Comparison of ENCODE assay signal across 16 mouse cellular contexts in genomic region chr19:56980803-56981202, GRCm38 (mm10). TPM values are rescaled to one million over a fixed set of nuclear protein-coding genes. Genes with fewer than 3 reads are reported as not detected.
DNase-seq lines count a peak whose midpoint lies in the region; ATAC-seq and TF ChIP-seq lines count a peak whose summit lies in the region.
"Had no signal": no experiment of that assay in that cellular context is flagged by ENCODE, and none has a peak within 500 bp of the region (broad histone marks: within the 10 kb centered on the region; RNA-seq: fewer than 3 reads in every experiment).

No protein-coding gene starts in this region.

- no peak overlapping the region for H3K4me2 ChIP-seq in stomach, postnatal 0 days (replicated peaks; ENCODE audit: low read depth)
- no peak overlapping the region for H3K4me2 ChIP-seq in lung, postnatal 0 days (replicated peaks; ENCODE audit: low read depth, low read length)
- H3K4me2 ChIP-seq: liver, embryonic 13.5 days had no signal

- H3K27me3 ChIP-seq in stomach, postnatal 0 days (ENCODE audit: control insufficient read depth, insufficient read depth, low read length), result no peaks in the 10 kb centered on the region
- no peaks in the 10 kb centered on the region for H3K27me3 ChIP-seq in lung, postnatal 0 days (replicated peaks; ENCODE audit: insufficient read depth, low read length)
- H3K27me3 ChIP-seq: CH12.LX; liver, embryonic 13.5 days had no signal

- no peak; the same call in 1 of the 2 replicates for TF ChIP-seq CTCF in stomach, postnatal 0 days (IDR thresholded peaks at IDR 0.05; ENCODE audit: low read depth)
- TF ChIP-seq CTCF in lung, postnatal 0 days (IDR thresholded peaks at IDR 0.05), result no peak

- H3K4me3 ChIP-seq in stomach, postnatal 0 days (ENCODE audit: low read depth, low read length), result no peak overlapping the region
- H3K4me3 ChIP-seq in lung, postnatal 0 days (ENCODE audit: low read depth, low read length), result no peak overlapping the region
- H3K4me3 ChIP-seq: liver, embryonic 13.5 days had no signal

- intact Hi-C loops in left cerebral cortex, postnatal 10 days (cut with DNase I), result no loop called here

- H3K4me1 ChIP-seq in stomach, postnatal 0 days (replicated peaks; ENCODE audit: control insufficient read depth, insufficient read depth), result peaks cover 7% of the 10 kb centered on the region; the same call in 1 of the 2 replicates
- peaks cover 5% of the 10 kb centered on the region; the same call in 1 of the 2 replicates for H3K4me1 ChIP-seq in lung, postnatal 0 days (ENCODE audit: insufficient read depth, low read depth, low read length)

- no peaks in the 10 kb centered on the region for H3K9me3 ChIP-seq in stomach, postnatal 0 days (ENCODE audit: control insufficient read depth, low read length)
- H3K9me3 ChIP-seq in lung, postnatal 0 days (ENCODE audit: low read length), result no peaks in the 10 kb centered on the region
- H3K9me3 ChIP-seq: liver, embryonic 13.5 days had no signal

- peak; percentile 34 to 46 for DNase-seq in frontal cortex, postnatal 36 days (ENCODE audit: low spot score in 2 of 2)
- DNase-seq in frontal cortex, postnatal 10 days (ENCODE audit: low spot score in 2 of 2), result no peak
- peak; percentile 12 to 27 for DNase-seq in left cerebral cortex, adult 18-20 months (ENCODE audit: low spot score in 2 of 2)
- DNase-seq in left cerebral cortex, postnatal 10 days (ENCODE audit: extremely low spot score in 1 of 2, low spot score in 2 of 2), result no peak
- peak; percentile 56 for DNase-seq in fat pad, adult 2 months (ENCODE audit: extremely low read depth, low read depth, low spot score)
- no peak for DNase-seq in stomach, postnatal 0 days (ENCODE audit: low spot score)
- no peak for DNase-seq in lung, postnatal 0 days (ENCODE audit: low spot score)
- DNase-seq: heart, postnatal 4 days; liver, embryonic 13.5 days; lung, postnatal 10 days; thymus, adult 18-20 months had no signal

- ATAC-seq in stomach, postnatal 0 days (ENCODE audit: low FRiP score, low TSS enrichment), result peak; percentile 25
- ATAC-seq in lung, postnatal 0 days, result no peak
- ATAC-seq: activated CD4-positive, CD25-positive, alpha-beta regulatory T cell, adult 4 months; forebrain, embryonic 14.5 days had no signal

- no peaks in the 10 kb centered on the region for H3K36me3 ChIP-seq in stomach, postnatal 0 days (ENCODE audit: control insufficient read depth, insufficient read depth, low read length)
- no peaks in the 10 kb centered on the region for H3K36me3 ChIP-seq in lung, postnatal 0 days (ENCODE audit: insufficient read depth, low read length)
- H3K36me3 ChIP-seq: liver, embryonic 13.5 days had no signal

- TF ChIP-seq EP300 in stomach, postnatal 0 days (optimal IDR thresholded peaks at IDR 0.05), result peak; percentile 54
- no peak for TF ChIP-seq EP300 in lung, postnatal 0 days (IDR thresholded peaks at IDR 0.05)

- H3K9ac ChIP-seq in stomach, postnatal 0 days (ENCODE audit: low read length), result no peak overlapping the region
- H3K9ac ChIP-seq in lung, postnatal 0 days (replicated peaks; ENCODE audit: low read depth), result no peak overlapping the region
- H3K9ac ChIP-seq: liver, embryonic 13.5 days had no signal

- WGBS in stomach, postnatal 0 days, result 69% methylated on average over 2 of the region's 2 CpGs
- WGBS in lung, postnatal 0 days, result 94% methylated on average over 2 of the region's 2 CpGs

- peak overlapping the region; percentile 82 for H3K27ac ChIP-seq in stomach, postnatal 0 days (replicated peaks)
- H3K27ac ChIP-seq in lung, postnatal 0 days (ENCODE audit: low read length), result no peak overlapping the region
- H3K27ac ChIP-seq: liver, embryonic 13.5 days had no signal

RNA-seq across cellular contexts. Expression of gene Afap1l2, which starts 27.2 kb away (rescaled TPM):
- 1 to 10 TPM; 7.5 to 8.0 TPM for total RNA-seq in left cerebral cortex, adult 18-20 months (2021)
- total RNA-seq in left cerebral cortex, postnatal 10 days (2021), result 10 to 100 TPM; 13.2 to 14.5 TPM
- 9.0 and 11.0 TPM in 2 replicates for polyA plus RNA-seq in stomach, postnatal 0 days (2015; fragmentation: Nextera tagmentation; extraction: Ambion mirVana)
- polyA plus RNA-seq in lung, postnatal 0 days (2015; fragmentation: Nextera tagmentation; extraction: Ambion mirVana), result 15.5 and 18.8 TPM in 2 replicates
- total RNA-seq: common myeloid progenitor, adult 5-6 weeks; neutrophil, adult 5-6 weeks had no signal
- polyA plus RNA-seq: activated CD4-positive, CD25-positive, alpha-beta regulatory T cell, adult 4 months had no signal

Comparison
In these comparisons a context has a peak if more than half of its experiments do, and no peak if none do; other contexts are left out.
1. DNase-seq: peak in frontal cortex, postnatal 36 days (2 of 2), left cerebral cortex, adult 18-20 months (2 of 2) and fat pad, adult 2 months (single experiment); none in frontal cortex, postnatal 10 days (0 of 2), left cerebral cortex, postnatal 10 days (0 of 2), stomach, postnatal 0 days (single experiment) and lung, postnatal 0 days (single experiment).